ENCODE assay signal across 15 mouse cellular contexts in genomic region chr11:80949068-80949738, GRCm38 (mm10).
A peak's percentile ranks its signal among the peaks of the same experiment; 100 is the strongest.
DNase-seq lines count a peak whose midpoint lies in the region; ATAC-seq and TF ChIP-seq lines count a peak whose summit lies in the region.
"Had no signal": no experiment of that assay in that cellular context is flagged by ENCODE, and none has a peak within 500 bp of the region (broad histone marks: within the 10 kb centered on the region; RNA-seq: fewer than 3 reads in every experiment).

No protein-coding gene starts in this region.

- H3K4me2 ChIP-seq in kidney, embryonic 15.5 days, result no peak overlapping the region
- H3K4me2 ChIP-seq in myocyte (ENCODE audit: low read depth), result no peak overlapping the region
- H3K4me2 ChIP-seq: limb, embryonic 12.5 days had no signal

- no peak for ATAC-seq in kidney, embryonic 15.5 days (replicated peaks; ENCODE audit: low FRiP score)
- ATAC-seq: forebrain, embryonic 16.5 days had no signal

- H3K9ac ChIP-seq in kidney, embryonic 15.5 days, result no peak overlapping the region
- H3K9ac ChIP-seq: limb, embryonic 12.5 days had no signal

- H3K27ac ChIP-seq in kidney, embryonic 15.5 days, result no peak overlapping the region
- H3K27ac ChIP-seq: heart, embryonic 10.5 days; limb, embryonic 12.5 days had no signal

- H3K4me3 ChIP-seq in kidney, embryonic 15.5 days (replicated peaks), result no peak overlapping the region
- H3K4me3 ChIP-seq in myocyte, result no peak overlapping the region
- H3K4me3 ChIP-seq: erythroblast, embryonic 14.5 days; heart, embryonic 10.5 days; limb, embryonic 12.5 days had no signal

- H3ac ChIP-seq in myocyte (ENCODE audit: control insufficient read depth, insufficient read length), result no peak overlapping the region

- H3K79me2 ChIP-seq in myocyte (ENCODE audit: control insufficient read depth, insufficient read depth), result no peaks in the 10 kb centered on the region

- no peaks in the 10 kb centered on the region for H3K36me3 ChIP-seq in kidney, embryonic 15.5 days
- no peaks in the 10 kb centered on the region for H3K36me3 ChIP-seq in myocyte (ENCODE audit: control insufficient read depth, insufficient read depth)
- H3K36me3 ChIP-seq: heart, embryonic 10.5 days; limb, embryonic 12.5 days had no signal

- TF ChIP-seq POLR2A in myocyte (IDR thresholded peaks at IDR 0.05; ENCODE audit: insufficient read length, low read depth), result no peak

- no peaks in the 10 kb centered on the region for H3K9me3 ChIP-seq in kidney, embryonic 15.5 days (replicated peaks)
- H3K9me3 ChIP-seq: heart, embryonic 10.5 days; limb, embryonic 12.5 days had no signal

- peak; percentile 46 to 78 for DNase-seq in adrenal gland, adult (ENCODE audit: inconsistent age in 2 of 2, low spot score in 1 of 2)
- no peak for DNase-seq in adrenal gland, postnatal 4 days (ENCODE audit: low spot score in 2 of 2)
- DNase-seq in kidney, postnatal 14 days, result peak; percentile 4
- peak; percentile 10 to 29 for DNase-seq in kidney, postnatal 36 days
- no peak for DNase-seq in retina, embryonic 14.5 days (ENCODE audit: low spot score)
- no peak for DNase-seq in B cell, adult 2 months
- DNase-seq: cerebellum, postnatal 14 days; heart, postnatal 36 days; spleen, adult 18-20 months had no signal

- 77% methylated on average over 11 of the region's 11 CpGs for WGBS in kidney, embryonic 15.5 days

- H3K27me3 ChIP-seq in kidney, embryonic 15.5 days, result no peaks in the 10 kb centered on the region
- H3K27me3 ChIP-seq in myocyte (ENCODE audit: control insufficient read depth, insufficient read depth, insufficient read length), result no peaks in the 10 kb centered on the region
- H3K27me3 ChIP-seq: limb, embryonic 12.5 days had no signal

- H3K4me1 ChIP-seq in kidney, embryonic 15.5 days, result peaks cover 7% of the 10 kb centered on the region; the same call in 1 of the 2 replicates
- H3K4me1 ChIP-seq: heart, embryonic 10.5 days had no signal

TF ChIP-seq in myocyte, 11 proteins besides CTCF, POLR2A, EP300 and RAD21:
- TF ChIP-seq TCF12 (IDR thresholded peaks at IDR 0.05; ENCODE audit: insufficient read depth, poor library complexity, severe bottlenecking) (no peak), MYOD1 (IDR thresholded peaks at IDR 0.05; ENCODE audit: control insufficient read depth in 1 of 3, insufficient read length in 2 of 3, low read depth in 2 of 3) (peak in 1 of 3 experiments; percentile 78), SRF (IDR thresholded peaks at IDR 0.05; ENCODE audit: control insufficient read depth, insufficient read length, low read depth) (no peak), POLR2AphosphoS2 (IDR thresholded peaks at IDR 0.05; ENCODE audit: insufficient read length, low read depth) (no peak), E2F4 (IDR thresholded peaks at IDR 0.05; ENCODE audit: insufficient read depth) (no peak), REST (IDR thresholded peaks at IDR 0.05; ENCODE audit: insufficient read depth, insufficient read length) (no peak), MAX (IDR thresholded peaks at IDR 0.05; ENCODE audit: low read depth) (no peak), CEBPB (IDR thresholded peaks at IDR 0.05; ENCODE audit: insufficient read depth, poor library complexity, severe bottlenecking) (peak; percentile 16; the same call in 1 of the 2 replicates), TCF3 (IDR thresholded peaks at IDR 0.05; ENCODE audit: insufficient read length, low read depth) (no peak), MYOG (IDR thresholded peaks at IDR 0.05; ENCODE audit: control insufficient read depth in 1 of 3, insufficient read depth in 1 of 3, insufficient read length in 2 of 3, low read depth in 2 of 3) (peak in 2 of 3 experiments; percentile 12 to 60), USF1 (IDR thresholded peaks at IDR 0.05; ENCODE audit: low read depth) (no peak)

Comparison
In these comparisons a context has a peak if more than half of its experiments do, and no peak if none do; other contexts are left out.
1. DNase-seq: peak in adrenal gland, adult (2 of 2), kidney, postnatal 14 days (single experiment) and kidney, postnatal 36 days (2 of 2); none in adrenal gland, postnatal 4 days (0 of 2), retina, embryonic 14.5 days (single experiment) and B cell, adult 2 months (0 of 2).